Mouse (Mus musculus): ENCODE measurements around the gene Pdcd2. TPM values are rescaled to one million over a fixed set of nuclear protein-coding genes. Genes with fewer than 3 reads are reported as not detected.

Gene Pdcd2
- 96.3 and 118 TPM in 2 replicates for polyA plus RNA-seq (2012)

GRCm38 (mm10) chr17:15526986-15527810 lies at the start of gene Pdcd2:
Gene Pdcd2, minus strand, starts transcription at chr17:15527301.

GRCm38 (mm10) chr17:15564014-15564927 lies 37.2 kb upstream of the Pdcd2 start, which contains the start of gene Prdm9:
Gene Prdm9, minus strand, starts transcription at chr17:15564354.

GRCm38 (mm10) chr17:15499656-15500394 lies 27.3 kb downstream of the Pdcd2 start, which contains the start of the genes Psmb1 and Tbp:
Gene Psmb1, minus strand, starts transcription at chr17:15499751.
Gene Tbp, plus strand, starts transcription at chr17:15499888.

Other genes with a start within 250 kb of the Pdcd2 start
- gene Dll1, start 150.4 kb downstream of the Pdcd2 start, polyA plus RNA-seq (2012), result 0.91 and 1.2 TPM in 2 replicates
- gene Fam120b, start 131.1 kb downstream of the Pdcd2 start, polyA plus RNA-seq (2012), result 3.6 and 5.0 TPM in 2 replicates
- gene Psmb1, start 27.6 kb downstream of the Pdcd2 start, polyA plus RNA-seq (2012), result 31.3 and 42.6 TPM in 2 replicates
- 6.5 and 6.6 TPM in 2 replicates for gene Tbp, start 27.4 kb downstream of the Pdcd2 start, polyA plus RNA-seq (2012)
- gene Prdm9, start 37.1 kb upstream of the Pdcd2 start, polyA plus RNA-seq (2012), result 1.7 and 2.7 TPM in 2 replicates
- 50.6 and 66.9 TPM in 2 replicates for gene Chd1, start 177.7 kb upstream of the Pdcd2 start, polyA plus RNA-seq (2012)

Measured in megakaryocyte-erythroid progenitor cell, adult 5 weeks (primary cell).